Mouse (Mus musculus) megakaryocyte, embryonic 14.5 days (primary cell): ENCODE measurements around the gene 1700049E17Rik2. TPM values are rescaled to one million over a fixed set of nuclear protein-coding genes. Genes with fewer than 3 reads are reported as not detected.
"Not testable (repeated sequence)": the region's sequence is repeated elsewhere in the genome, so short reads cannot be mapped to it uniquely, and the experiment has no call there.

Experiments
- H3K27me3 ChIP-seq: replicated peaks from 2 replicates; pipeline ENCODE3; 2012; ENCODE audit warnings: inconsistent platforms
- H3K36me3 ChIP-seq: replicated peaks from 2 replicates; pipeline ENCODE3; 2012; ENCODE audit warnings: low read length, inconsistent platforms, mixed read lengths
- H3K4me1 ChIP-seq: 2 replicates; pipeline ENCODE4 v1.6.1; 2012; ENCODE audit warnings: inconsistent platforms
- H3K4me3 ChIP-seq: replicated peaks from 2 replicates; pipeline ENCODE3; 2012; ENCODE audit warnings: moderate library complexity, mild to moderate bottlenecking, inconsistent platforms
- H3K9me3 ChIP-seq: 2 replicates; pipeline ENCODE4 v1.6.1; 2012; ENCODE audit warnings: inconsistent platforms
- polyA plus RNA-seq: library from polyadenylated mRNA; stranded (reverse); fragments of >175 nt; gene quantifications from 2 replicates; pipeline ENCODE4 v1.2.3, GENCODE M21; 2012; ENCODE audit warnings: low replicate concordance; ENCODE audit not compliant: insufficient read depth

Gene 1700049E17Rik2
- not detected in 2 replicates for polyA plus RNA-seq

DNA sequence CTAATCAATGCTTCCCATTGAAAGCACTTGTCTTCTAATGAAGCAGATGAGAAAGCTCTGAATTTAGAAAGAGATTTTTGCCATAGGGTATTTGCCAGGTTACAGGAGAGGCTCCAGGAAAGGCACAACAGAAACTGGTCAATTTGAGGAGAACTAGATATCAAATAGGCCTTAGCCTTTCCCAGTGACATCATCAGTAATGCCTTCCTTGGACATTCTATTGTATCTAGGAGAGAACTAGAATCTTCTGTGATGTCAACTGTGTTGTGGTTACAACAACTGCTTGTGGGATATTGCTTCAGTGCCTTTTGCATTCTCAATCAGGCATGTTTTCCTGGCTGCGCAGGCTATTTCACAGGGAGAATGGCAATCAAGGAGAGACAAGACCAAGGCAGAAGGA is at the start of gene 1700049E17Rik2:
TSS of gene 1700049E17Rik2 (plus strand) at position 301 of the 400 bp plus-strand sequence.
- H3K4me1 ChIP-seq, H3K9me3 ChIP-seq, H3K4me3 ChIP-seq, H3K27me3 ChIP-seq, H3K36me3 ChIP-seq: not testable (repeated sequence)

DNA sequence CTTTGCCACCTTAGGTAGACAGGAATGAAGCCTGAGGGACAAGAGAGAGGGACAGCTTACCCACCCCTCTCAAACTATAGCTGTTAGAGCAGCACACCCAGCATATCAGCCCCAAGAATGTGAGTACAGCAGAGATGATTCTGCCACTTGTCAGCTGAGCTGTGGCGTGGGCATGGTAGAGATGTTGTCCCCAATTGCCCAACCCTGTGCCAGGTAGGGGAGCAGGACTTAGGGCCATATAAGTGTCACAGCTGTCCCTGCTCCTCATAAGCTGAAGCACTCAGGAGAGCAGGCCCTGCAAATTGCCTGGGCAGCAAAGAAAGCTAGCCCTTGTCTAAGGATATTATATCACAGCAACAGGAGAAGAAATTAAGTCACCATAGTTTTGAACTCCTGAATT is 48.3 kb upstream of the 1700049E17Rik2 start:
- H3K36me3 ChIP-seq, H3K4me1 ChIP-seq, H3K4me3 ChIP-seq, H3K9me3 ChIP-seq, H3K27me3 ChIP-seq: not testable (repeated sequence)

DNA sequence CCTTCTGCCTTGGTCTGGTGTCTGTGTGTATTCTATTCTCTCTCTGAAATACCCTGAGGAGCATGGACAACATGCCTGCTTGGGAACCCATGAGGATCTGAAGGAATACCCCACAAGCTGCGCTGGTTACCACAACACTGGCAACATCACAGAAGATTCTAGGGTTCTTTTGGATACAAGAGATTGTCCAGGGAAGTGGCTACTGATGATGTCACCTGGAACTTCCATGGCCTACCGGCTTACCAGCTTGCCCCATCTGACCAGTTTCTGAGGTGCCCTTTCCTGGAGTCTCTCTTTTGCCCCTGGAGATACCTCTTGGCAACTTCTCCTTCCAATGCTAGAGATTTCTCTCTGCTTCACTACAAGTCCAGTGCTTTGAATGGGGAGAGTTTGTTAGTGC is 17.5 kb upstream of the 1700049E17Rik2 start, which contains the start of gene Gm7970:
TSS of gene Gm7970 (minus strand) at position 101 of the 400 bp plus-strand sequence.
- not testable (repeated sequence) for H3K9me3 ChIP-seq, H3K4me1 ChIP-seq, H3K36me3 ChIP-seq, H3K4me3 ChIP-seq, H3K27me3 ChIP-seq

DNA sequence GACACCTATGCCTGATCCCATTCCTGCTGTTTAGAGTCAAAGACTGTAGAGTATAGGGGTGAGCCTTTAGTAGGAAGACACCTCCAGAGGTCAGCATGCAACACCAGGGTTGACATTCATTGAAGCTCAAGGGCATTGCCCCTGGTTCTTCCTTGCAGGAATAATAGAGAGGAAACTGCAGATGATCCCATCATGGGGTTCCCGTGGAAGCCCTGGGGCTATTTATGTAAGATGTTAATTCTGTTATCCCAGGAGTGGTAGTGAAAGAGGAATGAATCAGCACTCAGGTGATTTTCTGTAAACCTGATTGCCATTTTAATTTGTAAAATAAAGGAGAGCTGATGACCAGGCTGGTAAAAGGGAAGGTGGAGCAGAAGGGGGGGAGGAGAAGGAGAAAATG is 13.3 kb downstream of the 1700049E17Rik2 start:
- H3K4me1 ChIP-seq, H3K4me3 ChIP-seq, H3K36me3 ChIP-seq, H3K27me3 ChIP-seq, H3K9me3 ChIP-seq: not testable (repeated sequence)

DNA sequence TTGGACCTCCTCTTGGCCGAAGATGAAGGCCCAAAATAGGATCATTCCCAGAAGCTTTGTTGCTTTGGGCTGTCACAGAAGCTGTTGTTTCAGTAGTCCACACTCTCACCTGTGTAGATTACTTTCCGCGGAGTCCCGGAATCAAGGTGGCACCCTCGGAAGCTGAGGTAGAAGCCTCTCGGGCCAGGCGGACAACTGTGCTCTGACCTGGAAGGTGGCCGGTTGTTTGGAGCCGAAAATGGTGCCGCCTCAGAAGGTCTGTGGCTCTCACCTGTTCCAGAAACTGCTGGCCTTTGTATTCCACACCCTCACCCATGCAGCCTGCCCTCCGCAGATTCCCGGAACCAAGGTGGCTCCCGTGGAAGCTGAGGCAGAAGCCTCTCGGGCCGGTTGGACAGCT is 27.9 kb downstream of the 1700049E17Rik2 start:
- H3K36me3 ChIP-seq, H3K9me3 ChIP-seq, H3K4me3 ChIP-seq, H3K4me1 ChIP-seq, H3K27me3 ChIP-seq: not testable (repeated sequence)

DNA sequence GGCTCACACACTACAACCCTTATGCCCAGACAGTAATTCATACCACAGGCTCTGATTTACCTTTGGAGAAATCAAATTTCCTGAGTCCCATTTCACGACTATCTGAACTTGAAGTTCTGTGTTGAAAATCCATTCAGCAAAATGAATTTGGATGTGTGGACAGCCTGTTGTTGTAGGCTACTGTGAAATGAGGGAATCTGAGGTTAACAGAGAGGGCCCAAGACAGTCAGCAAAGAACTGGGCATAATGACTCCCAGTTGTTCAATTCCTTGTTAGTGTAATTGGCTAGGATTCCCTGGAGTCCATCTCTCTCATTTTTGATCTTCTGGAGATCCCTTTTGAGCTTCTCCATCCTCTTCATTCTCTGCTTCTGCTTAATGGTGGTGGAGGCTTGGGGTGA is 37.7 kb downstream of the 1700049E17Rik2 start:
- not testable (repeated sequence) for H3K4me3 ChIP-seq, H3K4me1 ChIP-seq, H3K36me3 ChIP-seq, H3K27me3 ChIP-seq, H3K9me3 ChIP-seq

DNA sequence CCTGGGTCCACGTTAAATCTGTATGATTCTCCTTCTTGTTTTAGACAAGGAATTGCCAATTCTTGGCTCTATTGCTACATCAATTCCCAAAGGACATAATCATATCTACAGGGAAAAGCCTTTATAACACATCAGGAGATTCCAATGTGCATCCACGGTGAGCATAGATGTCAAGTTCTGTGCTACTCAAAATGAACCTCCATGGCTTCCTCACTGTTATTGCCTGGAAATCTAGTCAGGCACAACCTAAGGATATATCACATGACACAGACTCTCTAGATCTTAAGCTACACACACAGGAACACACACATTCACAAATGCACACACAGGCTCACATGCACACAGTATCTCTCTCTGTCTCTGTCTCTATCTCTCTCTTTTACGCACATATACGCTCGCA is 49.5 kb downstream of the 1700049E17Rik2 start:
- not testable (repeated sequence) for H3K27me3 ChIP-seq, H3K4me1 ChIP-seq, H3K9me3 ChIP-seq, H3K4me3 ChIP-seq, H3K36me3 ChIP-seq

DNA sequence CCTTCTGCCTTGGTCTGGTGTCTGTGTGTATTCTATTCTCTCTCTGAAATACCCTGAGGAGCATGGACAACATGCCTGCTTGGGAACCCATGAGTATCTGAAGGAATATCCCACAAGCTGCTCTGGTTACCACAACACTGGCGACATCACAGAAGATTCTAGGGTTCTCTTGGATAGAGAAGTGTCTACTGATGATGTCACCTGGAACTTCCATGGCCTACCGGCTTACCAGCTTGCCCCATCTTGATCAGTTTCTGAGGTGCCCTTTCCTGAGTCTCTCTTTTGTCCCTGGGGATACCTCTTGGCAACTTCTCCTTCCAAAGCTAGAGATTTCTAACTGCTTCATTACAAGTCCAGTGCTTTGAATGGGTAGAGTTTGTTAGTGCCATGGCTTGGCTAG is 51.5 kb downstream of the 1700049E17Rik2 start, which contains the start of gene Gm3072:
TSS of gene Gm3072 (minus strand) at position 101 of the 400 bp plus-strand sequence.
- H3K4me3 ChIP-seq, H3K27me3 ChIP-seq, H3K9me3 ChIP-seq, H3K4me1 ChIP-seq, H3K36me3 ChIP-seq: not testable (repeated sequence)

DNA sequence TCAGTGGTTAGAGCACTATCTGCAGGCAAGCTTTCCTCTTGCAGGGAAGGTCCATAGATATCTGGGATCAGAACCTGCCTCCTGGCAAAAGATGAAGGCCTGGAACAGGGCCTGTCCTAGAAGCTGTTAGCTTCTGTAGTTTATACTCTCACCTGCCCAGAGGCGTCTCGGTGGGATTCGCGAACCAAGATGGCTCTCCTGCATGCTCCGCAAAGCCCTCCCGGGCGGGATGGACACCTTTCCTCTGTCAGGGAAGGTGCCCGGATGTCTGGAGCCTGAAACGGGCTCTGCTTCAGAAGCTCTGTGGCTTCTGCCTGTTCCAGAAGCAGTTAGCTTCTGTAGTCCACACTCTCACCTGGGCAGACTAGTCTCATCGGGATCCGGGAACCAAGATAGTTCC is 57.1 kb downstream of the 1700049E17Rik2 start:
- not testable (repeated sequence) for H3K4me1 ChIP-seq, H3K9me3 ChIP-seq, H3K36me3 ChIP-seq, H3K27me3 ChIP-seq, H3K4me3 ChIP-seq

Other genes with a start within 250 kb of the 1700049E17Rik2 start
- gene Gm5798, start 224.6 kb upstream of the 1700049E17Rik2 start, polyA plus RNA-seq: not detected in 2 replicates
- not detected in 2 replicates for gene Gm7945, start 186.8 kb upstream of the 1700049E17Rik2 start, polyA plus RNA-seq
- not detected in 2 replicates for gene Gm6482, start 164.9 kb upstream of the 1700049E17Rik2 start, polyA plus RNA-seq
- not detected in 2 replicates for gene Gm7954, start 119.7 kb upstream of the 1700049E17Rik2 start, polyA plus RNA-seq
- not detected in 2 replicates for gene Gm3486, start 83.7 kb upstream of the 1700049E17Rik2 start, polyA plus RNA-seq
- gene Gm7970, start 17.6 kb upstream of the 1700049E17Rik2 start, polyA plus RNA-seq: not detected in 2 replicates
- not detected in 2 replicates for gene Gm3072, start 51.4 kb downstream of the 1700049E17Rik2 start, polyA plus RNA-seq
- gene Gm3676, start 73.3 kb downstream of the 1700049E17Rik2 start, polyA plus RNA-seq: not detected in 2 replicates
- gene Gm8068, start 128.7 kb downstream of the 1700049E17Rik2 start, polyA plus RNA-seq: not detected in 2 replicates
- not detected in 2 replicates for gene Gm7929, start 177.4 kb downstream of the 1700049E17Rik2 start, polyA plus RNA-seq
- not detected in 2 replicates for gene Gm47189, start 199.2 kb downstream of the 1700049E17Rik2 start, polyA plus RNA-seq